Mouse (Mus musculus): ENCODE results near the gene Wnt5b.

DNA sequence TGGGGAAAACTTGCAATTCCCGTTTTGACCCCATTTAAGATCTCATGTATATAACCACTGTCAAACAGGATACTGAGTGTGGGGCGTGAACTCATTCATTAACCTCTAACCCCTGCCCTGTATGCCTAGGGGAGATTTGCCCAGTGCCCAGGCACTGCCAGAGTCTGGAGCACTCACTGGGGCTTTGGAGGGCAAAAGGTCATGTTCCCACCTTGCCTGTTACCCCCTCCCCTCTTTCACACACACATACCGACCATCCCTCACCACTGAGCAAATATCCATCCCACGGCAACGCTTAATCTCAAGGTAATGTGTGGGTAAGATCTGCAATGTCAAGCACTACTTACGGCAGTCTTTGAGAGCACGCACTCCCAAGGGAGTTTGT is 51.5 kb downstream of the Wnt5b start:
- TF ChIP-seq POLR2A (IDR thresholded peaks at IDR 0.05; ENCODE audit: borderline replicate concordance, low read depth, low read length) (no peak), CTCF (IDR thresholded peaks at IDR 0.05; ENCODE audit: low read depth, low read length) (no peak)
